Mouse (Mus musculus): ENCODE results near the gene Gfm2.

DNA sequence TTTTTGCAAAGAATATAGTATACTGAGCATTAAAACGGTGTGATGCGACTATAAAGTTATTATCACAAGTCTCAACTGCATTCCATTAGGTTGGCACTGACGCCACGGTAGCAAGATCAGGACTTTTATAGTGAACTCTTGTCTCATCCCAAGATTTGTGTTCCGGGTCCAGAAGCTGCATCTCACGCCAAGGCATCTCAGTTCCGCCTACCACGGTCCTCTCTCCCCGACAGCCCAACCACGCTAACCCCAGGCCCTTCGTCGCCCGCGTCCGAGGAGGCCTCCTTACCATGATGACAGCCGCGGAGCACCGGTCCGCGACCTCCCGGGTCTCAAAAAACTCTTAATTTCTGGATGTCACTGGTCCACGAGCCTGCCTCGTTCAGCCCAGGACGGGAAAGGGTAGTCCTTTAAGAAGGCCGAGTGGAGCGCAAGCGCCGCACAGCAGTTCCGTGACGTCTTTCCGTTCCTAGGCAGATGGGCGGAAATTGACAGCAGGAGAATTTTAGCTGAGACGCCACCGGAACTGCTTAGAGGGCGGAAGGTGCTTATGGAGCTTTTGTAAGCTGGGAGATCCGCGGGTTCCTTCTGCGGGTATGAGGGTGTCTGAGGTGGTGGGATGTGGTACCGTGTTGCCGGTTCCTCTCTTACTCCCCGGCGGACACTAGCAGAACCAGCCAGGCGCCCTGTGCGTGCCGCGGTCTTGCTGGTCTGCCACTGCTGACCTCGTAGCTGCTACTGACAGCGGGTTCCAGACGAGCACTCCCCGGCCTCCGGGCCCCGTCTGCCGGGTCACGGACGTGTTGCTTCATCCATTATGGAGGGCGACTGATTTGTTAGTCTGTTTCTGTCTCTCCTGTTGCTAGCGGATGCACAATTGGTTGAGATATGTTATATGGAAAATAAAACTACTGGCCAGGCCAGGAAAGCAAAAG lies at the start of gene Gfm2, which contains the start of gene Nsa2:
- TF ChIP-seq GABPA (IDR thresholded peaks at IDR 0.05; ENCODE audit: low read depth, low read length) = 0 out of 2 replicates have a peak, but pooled peaks have one; percentile 22
- no peak for TF ChIP-seq CTCF (IDR thresholded peaks at IDR 0.05 in 2 of 3, conservative IDR thresholded peaks at IDR 0.05 in 1 of 3; ENCODE audit: control insufficient read depth in 1 of 3, insufficient read depth in 1 of 3, low read depth in 2 of 3, low read length in 3 of 3, poor library complexity in 1 of 3, severe bottlenecking in 1 of 3)
- no peak for TF ChIP-seq ZNF384 (IDR thresholded peaks at IDR 0.05; ENCODE audit: low read depth, low read length)
- TF ChIP-seq POLR2A (IDR thresholded peaks at IDR 0.05; ENCODE audit: control insufficient read depth in 1 of 2, insufficient read depth in 1 of 2, low read depth in 1 of 2, low read length in 2 of 2, poor library complexity in 1 of 2) = peak; percentile 85 to 98

Measured in MEL (cell line).